Mouse (Mus musculus) G1E (cell line): ENCODE data around the gene Ppm1b.

ENCODE experiments used
- CTCF ChIP-seq: IDR thresholded peaks from 2 replicates; pipeline ENCODE4 v1.5.1; 2012; ENCODE audit warnings: low read depth, low read length, inconsistent platforms, mixed read lengths
- GATA1 ChIP-seq: IDR thresholded peaks from 2 replicates; pipeline ENCODE4 v1.6.1; 2012; ENCODE audit warnings: borderline replicate concordance, low read length, inconsistent platforms, mixed read lengths
- TAL1 ChIP-seq: conservative IDR thresholded peaks from 2 replicates; pipeline ENCODE4 v1.6.1; 2012; ENCODE audit warnings: low read depth, low read length, inconsistent platforms, mixed read lengths

DNA sequence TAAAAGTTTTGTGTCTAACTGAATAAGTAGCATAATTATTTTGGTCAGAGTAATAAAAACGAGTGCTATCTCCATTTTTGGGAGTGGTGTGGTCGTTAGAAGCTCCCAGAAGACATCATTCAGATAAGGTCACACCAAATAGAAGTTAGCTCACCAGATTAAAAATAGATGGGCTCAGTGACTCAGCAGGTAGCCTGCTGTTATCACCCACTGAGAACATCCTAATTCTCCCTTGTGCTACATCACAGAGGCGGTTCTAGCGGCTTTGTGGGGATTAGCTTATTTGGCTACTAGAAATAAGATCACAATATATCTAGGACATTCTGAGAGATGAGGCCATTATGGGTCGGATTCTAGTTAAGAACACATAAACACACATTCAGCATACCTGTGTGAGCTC, 30.3 kb upstream of the Ppm1b start:
- TF ChIP-seq CTCF = no peak
- no peak for TF ChIP-seq TAL1
- TF ChIP-seq GATA1 = no peak
